Mouse (Mus musculus): Measurements from ENCODE around the gene Entpd2.

Entpd2 gene

DNA sequence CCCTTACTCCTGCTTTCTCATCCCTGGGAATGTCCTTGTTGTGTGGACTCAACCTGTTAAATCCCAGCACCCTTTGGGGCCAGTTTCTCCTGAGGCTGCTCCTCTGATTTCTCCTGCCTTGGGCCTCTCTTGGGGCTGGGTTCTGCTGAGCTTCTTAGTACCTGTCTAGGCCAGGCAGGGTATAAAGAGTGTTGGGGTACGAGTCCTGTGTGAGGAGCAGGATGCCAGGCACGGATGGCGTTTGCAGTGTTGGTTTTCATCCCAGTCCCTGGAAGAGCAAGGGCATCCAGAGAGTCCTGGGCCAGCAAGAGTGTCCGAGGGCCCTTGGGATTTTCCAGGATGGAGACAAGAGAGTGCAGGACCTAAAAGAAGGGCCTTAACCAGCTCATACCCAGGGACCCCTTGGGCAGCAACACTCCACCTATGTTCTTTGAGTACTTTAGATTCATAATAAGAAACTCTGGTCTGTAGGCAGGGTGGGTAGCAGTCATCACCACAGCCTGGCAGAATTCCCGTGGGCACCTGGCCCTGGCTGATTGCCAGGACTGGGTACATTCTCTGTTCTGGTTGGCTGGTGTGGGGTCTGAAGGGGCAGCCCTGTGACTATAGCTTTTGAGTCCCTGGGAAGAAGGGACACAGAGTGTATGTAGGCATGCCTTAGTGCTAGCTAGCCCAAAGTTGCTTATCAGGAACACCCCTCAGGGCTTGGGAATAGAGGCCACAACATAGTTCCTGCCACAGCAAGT lies 33.9 kb downstream of the Entpd2 start:
- peak; percentile 31 to 45 for DNase-seq

DNA sequence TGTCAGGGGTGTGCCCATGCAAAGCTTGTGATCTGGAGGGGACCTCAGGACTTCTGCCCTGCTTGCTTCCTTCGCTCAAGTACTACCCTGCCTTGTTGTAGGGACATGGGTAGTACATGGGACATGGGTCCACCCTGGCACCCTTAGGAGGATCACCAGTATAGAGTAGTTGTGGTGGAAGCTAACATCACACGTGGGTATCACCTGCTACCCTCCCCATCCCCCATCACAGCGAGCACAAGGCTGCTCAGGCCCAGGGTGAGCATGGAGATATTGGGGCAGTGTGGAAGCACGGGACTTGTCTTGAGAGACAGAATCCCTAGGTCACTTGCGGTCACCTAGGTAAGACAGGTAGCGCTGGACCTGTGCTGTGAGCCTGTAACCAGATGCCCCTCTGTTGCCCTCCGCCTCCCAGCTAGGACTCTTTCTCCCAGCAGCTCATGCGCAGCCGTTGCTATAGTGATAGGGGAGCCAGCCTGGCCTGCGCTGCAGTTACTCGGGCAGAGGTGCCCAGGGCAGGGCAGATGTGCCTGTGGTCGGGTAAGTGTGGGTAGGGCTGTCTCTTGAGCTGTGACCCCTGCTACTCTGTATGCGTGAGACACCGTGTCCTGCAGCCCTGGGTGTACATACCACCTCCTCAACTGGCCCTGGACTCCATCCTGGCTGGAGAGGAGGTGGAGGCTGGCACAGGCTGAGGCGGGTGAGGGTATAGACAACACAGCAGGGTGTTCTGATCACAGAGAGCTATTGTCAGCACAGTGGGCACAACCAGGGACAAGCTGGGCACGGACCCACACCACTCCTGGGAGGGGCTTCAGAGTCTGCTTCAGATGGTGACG lies 34.9 kb downstream of the Entpd2 start:
- DNase-seq = peak; percentile 43 to 85

DNA sequence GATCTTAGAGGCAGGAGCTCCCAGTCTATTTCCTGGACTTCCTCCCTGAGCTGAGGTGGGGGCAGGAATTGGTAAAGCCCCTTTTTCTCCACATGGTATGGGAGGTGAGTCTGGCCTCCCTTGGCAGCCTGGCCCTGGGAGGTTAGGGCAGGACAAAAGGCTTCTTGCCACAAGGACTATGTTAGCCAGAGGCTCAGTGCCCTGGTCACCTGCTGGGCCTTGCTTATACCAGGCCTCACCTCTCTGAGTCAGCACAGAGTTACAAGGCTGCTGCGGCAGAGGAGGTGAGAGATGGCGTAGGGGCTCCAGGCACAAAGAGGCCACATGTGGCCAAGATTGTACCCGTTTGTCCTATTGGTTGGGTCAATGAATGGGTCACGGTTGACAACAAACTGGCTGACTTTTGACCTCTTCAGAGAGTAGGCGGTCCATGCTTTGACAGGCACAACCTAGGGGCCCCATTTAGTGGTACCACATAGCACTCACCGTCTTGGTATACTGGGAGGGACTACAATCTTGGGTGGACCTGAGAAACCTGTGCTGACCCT lies 35.7 kb downstream of the Entpd2 start:
- DNase-seq = peak in 1 of 2 experiments; percentile 35

DNA sequence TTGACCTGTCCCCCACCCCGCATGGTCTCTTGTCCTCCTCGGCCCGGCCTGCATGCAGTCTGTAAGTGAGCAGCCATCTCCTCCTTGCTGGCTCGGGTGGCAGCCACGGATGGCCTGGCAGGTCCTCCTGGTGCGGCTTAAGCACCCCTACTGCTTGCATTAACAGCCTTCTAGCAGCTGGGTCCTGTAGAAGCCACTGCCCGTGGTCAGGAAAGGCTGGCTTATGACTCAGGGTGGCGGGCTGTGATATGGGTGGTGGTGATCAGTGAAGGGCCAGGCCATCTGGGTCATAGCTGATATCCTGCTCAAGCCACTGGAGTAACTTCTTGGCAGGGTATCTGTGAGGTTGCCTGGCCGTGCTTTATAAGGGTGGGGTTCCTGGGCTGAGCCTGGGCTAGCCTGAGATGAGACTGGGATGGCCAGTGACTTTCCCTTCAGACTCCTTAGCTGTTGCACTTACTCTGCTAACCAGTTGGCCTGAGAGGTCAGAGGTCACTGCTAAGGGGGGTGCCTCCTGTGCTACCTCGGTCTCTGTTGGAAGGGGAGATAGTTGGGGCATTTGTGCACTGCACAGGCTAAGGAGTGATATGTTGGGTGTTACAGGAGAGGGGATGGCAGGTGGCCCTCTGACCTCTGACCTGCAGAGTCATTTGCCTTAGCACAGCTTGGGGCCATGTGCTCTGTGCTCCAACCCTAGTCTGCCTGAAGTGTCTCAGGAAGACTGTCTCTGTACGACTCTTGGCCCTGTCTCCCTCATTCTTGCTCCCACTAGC lies 36.8 kb downstream of the Entpd2 start:
- DNase-seq = peak in 1 of 2 experiments; percentile 34

DNA sequence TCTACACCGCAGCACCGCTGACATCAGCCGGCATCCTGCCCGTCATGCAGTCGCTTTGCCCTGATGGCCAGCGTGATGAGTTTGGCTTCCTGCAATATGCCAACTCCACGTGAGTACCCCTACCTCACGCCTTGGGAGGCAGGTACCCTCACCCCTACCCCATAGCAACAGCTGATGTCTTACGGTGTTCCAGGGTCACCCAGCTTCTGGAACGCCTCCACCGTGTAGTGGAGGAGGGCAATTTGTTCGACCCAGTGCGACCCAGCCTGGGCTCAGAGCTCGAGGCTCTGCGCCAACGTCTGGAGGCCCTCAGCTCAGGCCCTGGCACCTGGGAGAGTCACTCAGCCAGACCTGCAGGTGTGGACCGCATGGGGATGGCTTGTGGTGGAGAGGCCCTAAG lies 37.4 kb downstream of the Entpd2 start:
- no peak for DNase-seq

DNA sequence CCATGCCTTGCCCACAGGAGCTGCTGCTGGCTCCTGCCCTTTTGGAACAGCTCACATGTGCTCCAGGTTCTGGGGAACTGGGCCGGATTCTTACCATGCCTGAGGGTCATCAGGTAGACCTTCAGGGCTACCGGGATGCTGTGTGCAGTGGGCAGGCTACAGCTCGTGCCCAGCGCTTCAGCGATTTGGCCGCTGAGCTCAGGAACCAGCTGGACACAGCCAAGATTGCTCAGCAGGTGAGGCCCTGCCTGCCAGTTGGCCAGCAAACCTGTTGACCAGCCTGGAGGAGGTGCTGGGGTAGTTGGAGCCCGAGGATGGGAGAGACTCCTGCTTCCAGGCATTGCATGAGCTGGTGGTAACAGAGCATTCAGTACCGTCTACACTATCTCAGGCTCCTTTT lies 38.6 kb downstream of the Entpd2 start:
- peak in 1 of 2 experiments; percentile 31 for DNase-seq

DNA sequence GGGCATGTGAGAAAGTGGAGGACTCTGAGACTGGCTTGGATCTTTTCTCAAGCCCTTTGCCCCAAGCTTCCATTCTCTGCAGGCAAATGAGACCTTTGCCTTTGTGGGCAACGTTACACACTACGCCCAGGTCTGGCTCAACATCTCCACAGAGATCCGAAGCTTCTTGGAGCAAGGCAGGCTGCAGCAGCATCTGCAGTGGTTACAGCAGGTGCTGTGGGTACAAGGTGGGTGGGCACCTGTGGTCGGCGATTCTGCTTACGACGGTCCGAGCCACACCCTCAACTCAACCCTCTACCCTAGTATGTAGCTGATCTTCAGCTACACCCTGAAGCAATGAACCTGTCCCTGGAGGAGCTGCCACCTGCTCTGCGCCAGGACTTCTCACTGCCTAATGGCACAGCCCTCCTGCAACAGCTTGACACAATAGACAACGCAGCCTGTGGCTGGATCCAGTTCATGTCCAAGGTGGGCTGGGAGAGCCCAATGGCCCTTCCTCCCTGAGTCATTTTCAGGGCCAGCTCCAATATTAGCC lies 40.7 kb downstream of the Entpd2 start:
- peak in 1 of 2 experiments; percentile 22 for DNase-seq

DNA sequence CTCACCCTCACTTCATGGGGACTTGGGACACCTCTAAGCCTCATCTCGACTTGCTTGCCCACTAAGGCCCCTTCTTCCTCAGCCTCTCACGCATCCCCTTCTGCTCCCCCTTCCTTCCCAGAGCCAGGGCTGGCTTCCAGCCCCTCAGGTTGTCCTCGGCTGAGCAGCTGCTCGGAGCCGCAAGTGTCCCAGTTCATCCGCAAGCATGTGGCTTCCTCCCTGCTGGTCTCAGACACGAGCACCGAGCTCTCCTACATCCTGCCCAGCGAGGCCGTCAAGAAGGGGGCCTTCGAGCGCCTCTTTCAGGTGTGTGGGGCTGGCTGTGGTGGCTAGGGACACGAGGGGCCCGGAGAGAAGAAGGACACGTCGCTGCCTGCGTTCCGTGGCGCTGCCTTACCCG lies 45.4 kb downstream of the Entpd2 start:
- no peak for DNase-seq

DNA sequence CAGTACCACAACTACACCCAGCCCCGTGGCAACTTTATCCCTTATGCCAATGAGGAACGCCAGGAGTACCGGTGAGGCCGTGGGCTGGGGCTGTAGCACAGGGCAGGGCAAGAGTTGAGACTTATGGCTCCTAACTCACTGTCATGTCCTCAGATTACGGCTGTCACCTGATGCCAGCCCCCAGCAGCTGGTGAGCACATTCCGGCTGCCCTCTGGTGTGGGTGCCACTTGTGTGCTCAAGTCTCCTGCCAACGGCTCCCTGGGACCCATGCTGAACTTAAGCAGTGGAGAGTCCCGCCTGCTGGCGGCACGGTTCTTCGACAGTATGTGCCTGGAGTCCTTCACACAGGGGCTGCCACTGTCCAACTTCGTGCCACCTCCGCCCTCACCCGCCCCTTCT lies 47.0 kb downstream of the Entpd2 start:
- no peak for DNase-seq
